Mouse (Mus musculus): ENCODE data around the gene Chil3.
"Not testable (repeated sequence)": the region's sequence is repeated elsewhere in the genome, so short reads cannot be mapped to it uniquely, and the experiment has no call there.

Gene Chil3

GRCm38 (mm10) chr3:106167464-106167863 is at the start of gene Chil3:
Chil3 (minus strand) TSS chr3:106167564.
- DNase-seq, result no peak

GRCm38 (mm10) chr3:106198030-106198429 is 30.7 kb upstream of the Chil3 start:
- not testable (repeated sequence) for DNase-seq

GRCm38 (mm10) chr3:106197246-106197645 is 29.9 kb upstream of the Chil3 start:
- not testable (repeated sequence) for DNase-seq

GRCm38 (mm10) chr3:106196276-106196675 is 28.9 kb upstream of the Chil3 start:
- DNase-seq, result no peak

- no peak for DNase-seq
Measured at GRCm38 (mm10) chr3:106195486-106195885, 28.1 kb upstream of the Chil3 start.

GRCm38 (mm10) chr3:106187991-106188390 is 20.6 kb upstream of the Chil3 start:
- DNase-seq, result no peak

- DNase-seq, result no peak
Measured at GRCm38 (mm10) chr3:106177509-106178189, 10.3 kb upstream of the Chil3 start.

- DNase-seq, result not testable (repeated sequence)
Measured at GRCm38 (mm10) chr3:106174971-106175370, 7.6 kb upstream of the Chil3 start.

- not testable (repeated sequence) for DNase-seq
Measured at GRCm38 (mm10) chr3:106172506-106172905, 5.1 kb upstream of the Chil3 start.

GRCm38 (mm10) chr3:106171135-106171731 is 3.9 kb upstream of the Chil3 start:
- DNase-seq, result no peak

- DNase-seq, result peak in 1 of 2 experiments; percentile 9
Measured at GRCm38 (mm10) chr3:106170522-106171053, 3.2 kb upstream of the Chil3 start.

GRCm38 (mm10) chr3:106154413-106154812 is 13.0 kb downstream of the Chil3 start:
- DNase-seq, result no peak

GRCm38 (mm10) chr3:106144081-106144480 is 23.3 kb downstream of the Chil3 start:
- DNase-seq, result no peak

GRCm38 (mm10) chr3:106131690-106132089 is 35.7 kb downstream of the Chil3 start:
- DNase-seq, result peak; percentile 92 to 95

GRCm38 (mm10) chr3:106128807-106129493 is 38.4 kb downstream of the Chil3 start:
- no peak for DNase-seq

GRCm38 (mm10) chr3:106126999-106127398 is 40.4 kb downstream of the Chil3 start:
- no peak for DNase-seq

GRCm38 (mm10) chr3:106112929-106113328 is 54.4 kb downstream of the Chil3 start, which contains the start of gene Chia1:
Chia1 (plus strand) TSS chr3:106113229.
- DNase-seq, result no peak
